ENCODE assay signal across 13 mouse cellular contexts in genomic region chr13:41341422-41341821, GRCm38 (mm10).
DNase-seq lines count a peak whose midpoint lies in the region; ATAC-seq and TF ChIP-seq lines count a peak whose summit lies in the region.
"Had no signal": no experiment of that assay in that cellular context is flagged by ENCODE, and none has a peak within 500 bp of the region (broad histone marks: within the 10 kb centered on the region; RNA-seq: fewer than 3 reads in every experiment).

No protein-coding gene starts in this region.

- H3K9me3 ChIP-seq in forebrain, embryonic 15.5 days = no peaks in the 10 kb centered on the region
- no peaks in the 10 kb centered on the region for H3K9me3 ChIP-seq in forebrain, embryonic 12.5 days
- H3K9me3 ChIP-seq in liver, postnatal 0 days (ENCODE audit: low read length) = no peaks in the 10 kb centered on the region
- H3K9me3 ChIP-seq in kidney, postnatal 0 days (replicated peaks; ENCODE audit: low read length) = no peaks in the 10 kb centered on the region
- H3K9me3 ChIP-seq: embryonic facial prominence, embryonic 15.5 days; megakaryocyte, embryonic 14.5 days had no signal

- H3K27me3 ChIP-seq in forebrain, embryonic 15.5 days = no peaks in the 10 kb centered on the region
- no peaks in the 10 kb centered on the region for H3K27me3 ChIP-seq in forebrain, embryonic 12.5 days
- H3K27me3 ChIP-seq in liver, postnatal 0 days (ENCODE audit: insufficient read depth, low read length) = no peaks in the 10 kb centered on the region
- no peaks in the 10 kb centered on the region for H3K27me3 ChIP-seq in kidney, postnatal 0 days (ENCODE audit: insufficient read depth, low read length)
- H3K27me3 ChIP-seq: CH12.LX; embryonic facial prominence, embryonic 15.5 days; megakaryocyte, embryonic 14.5 days had no signal

- peak; percentile 26; the same call in 1 of the 2 replicates for TF ChIP-seq EP300 in liver, postnatal 0 days (IDR thresholded peaks at IDR 0.05; ENCODE audit: low read depth)

- no peak for ATAC-seq in forebrain, embryonic 15.5 days (replicated peaks)
- no peak for ATAC-seq in forebrain, embryonic 12.5 days (ENCODE audit: low FRiP score)
- ATAC-seq in liver, postnatal 0 days = peak; percentile 63
- ATAC-seq in kidney, postnatal 0 days (replicated peaks; ENCODE audit: low FRiP score, low read depth) = no peak

- H3K36me3 ChIP-seq in forebrain, embryonic 15.5 days = peaks cover 6% of the 10 kb centered on the region; the same call in 1 of the 2 replicates
- H3K36me3 ChIP-seq in forebrain, embryonic 12.5 days (replicated peaks) = peaks cover 19% of the 10 kb centered on the region
- peaks cover 20% of the 10 kb centered on the region for H3K36me3 ChIP-seq in liver, postnatal 0 days (replicated peaks; ENCODE audit: insufficient read depth, low read length)
- H3K36me3 ChIP-seq in kidney, postnatal 0 days (ENCODE audit: insufficient read depth, low read length) = peaks cover 10% of the 10 kb centered on the region

- WGBS in forebrain, embryonic 15.5 days = 61% methylated on average over 9 of the region's 9 CpGs
- WGBS in forebrain, embryonic 12.5 days = 81% methylated on average over 9 of the region's 9 CpGs
- WGBS in liver, postnatal 0 days (ENCODE audit: insufficient replicate concordance) = 55% methylated on average over 9 of the region's 9 CpGs
- WGBS in kidney, postnatal 0 days = 76% methylated on average over 9 of the region's 9 CpGs

- no peak for TF ChIP-seq CTCF in liver, postnatal 0 days (IDR thresholded peaks at IDR 0.05; ENCODE audit: low read depth)
- TF ChIP-seq CTCF in kidney, postnatal 0 days (IDR thresholded peaks at IDR 0.05; ENCODE audit: low read depth) = no peak

- H3K4me3 ChIP-seq in forebrain, embryonic 15.5 days = no peak overlapping the region
- H3K4me3 ChIP-seq in forebrain, embryonic 12.5 days (replicated peaks) = no peak overlapping the region
- no peak overlapping the region for H3K4me3 ChIP-seq in liver, postnatal 0 days (ENCODE audit: low read depth, low read length)
- no peak overlapping the region for H3K4me3 ChIP-seq in brown adipose tissue, adult 24 weeks (ENCODE audit: insufficient read depth, low read depth, low read length)
- H3K4me3 ChIP-seq in kidney, postnatal 0 days (replicated peaks; ENCODE audit: low read depth, low read length) = no peak overlapping the region
- H3K4me3 ChIP-seq: embryonic facial prominence, embryonic 15.5 days; megakaryocyte, embryonic 14.5 days had no signal

- H3K27ac ChIP-seq in forebrain, embryonic 15.5 days (replicated peaks) = peak overlapping the region; percentile 43; the same call in 1 of the 2 replicates
- H3K27ac ChIP-seq in forebrain, embryonic 12.5 days = no peak overlapping the region
- peak overlapping the region; percentile 37 for H3K27ac ChIP-seq in liver, postnatal 0 days (ENCODE audit: low read depth)
- H3K27ac ChIP-seq in brown adipose tissue, adult 24 weeks (replicated peaks; ENCODE audit: low read depth, low read length) = peak overlapping the region; percentile 52
- H3K27ac ChIP-seq in kidney, postnatal 0 days = peak overlapping the region; percentile 1; the same call in 1 of the 2 replicates
- H3K27ac ChIP-seq: embryonic facial prominence, embryonic 15.5 days had no signal

- no peak overlapping the region for H3K4me2 ChIP-seq in forebrain, embryonic 15.5 days (replicated peaks)
- H3K4me2 ChIP-seq in forebrain, embryonic 12.5 days = no peak overlapping the region
- H3K4me2 ChIP-seq in liver, postnatal 0 days (ENCODE audit: low read depth, low read length) = no peak overlapping the region
- no peak overlapping the region for H3K4me2 ChIP-seq in kidney, postnatal 0 days (ENCODE audit: low read length)
- H3K4me2 ChIP-seq: embryonic facial prominence, embryonic 15.5 days had no signal

- peak; percentile 42 for DNase-seq in liver, postnatal 0 days
- DNase-seq in liver = no peak
- DNase-seq in kidney, postnatal 0 days (ENCODE audit: low spot score) = no peak
- DNase-seq in natural killer cell, adult 2 months (ENCODE audit: low spot score in 2 of 2) = no peak
- no peak for DNase-seq in thymus, adult 18-20 months
- DNase-seq: cerebellum, adult 2 months; right cerebral cortex, postnatal 14 days had no signal

- H3K4me1 ChIP-seq in forebrain, embryonic 15.5 days = peaks cover 37% of the 10 kb centered on the region
- H3K4me1 ChIP-seq in forebrain, embryonic 12.5 days = peaks cover 22% of the 10 kb centered on the region; the same call in 1 of the 2 replicates
- H3K4me1 ChIP-seq in liver, postnatal 0 days (ENCODE audit: insufficient read depth) = peaks cover 40% of the 10 kb centered on the region
- H3K4me1 ChIP-seq in brown adipose tissue, adult 24 weeks (ENCODE audit: control insufficient read depth, insufficient read depth, insufficient read length, low read length) = peaks cover 46% of the 10 kb centered on the region
- H3K4me1 ChIP-seq in kidney, postnatal 0 days (replicated peaks; ENCODE audit: insufficient read depth, low read length) = peaks cover 51% of the 10 kb centered on the region
- H3K4me1 ChIP-seq: megakaryocyte, embryonic 14.5 days had no signal

- H3K9ac ChIP-seq in forebrain, embryonic 15.5 days (replicated peaks) = no peak overlapping the region
- no peak overlapping the region for H3K9ac ChIP-seq in forebrain, embryonic 12.5 days
- no peak overlapping the region for H3K9ac ChIP-seq in liver, postnatal 0 days (replicated peaks)
- no peak overlapping the region for H3K9ac ChIP-seq in kidney, postnatal 0 days (ENCODE audit: low read depth, low read length)
- H3K9ac ChIP-seq: embryonic facial prominence, embryonic 15.5 days had no signal
